Mouse (Mus musculus) neural tube, embryonic 14.5 days (tissue): ENCODE measurements around the gene Cdk12. TPM values are rescaled to one million over a fixed set of nuclear protein-coding genes. Genes with fewer than 3 reads are reported as not detected.
A peak's percentile ranks its signal among the peaks of the same experiment; 100 is the strongest.

Source experiments
- ATAC-seq: fragments of 200-750 bp; cut with Nextera tagmentation; 2 replicates; pipeline ENCODE4 v1.8.0; 2017; ENCODE audit warnings: low read depth, mild to moderate bottlenecking, moderate TSS enrichment, moderate library complexity
- H3K27ac ChIP-seq: fragments of 300-500 bp; sonication (generic); 2 replicates; pipeline ENCODE4 v1.5.1; 2014; ENCODE audit warnings: low read depth, mild to moderate bottlenecking, control low read depth, low read length, moderate library complexity, mixed read lengths
- H3K27me3 ChIP-seq: fragments of 300-500 bp; sonication (generic); 2 replicates; pipeline ENCODE4 v1.6.1; 2014; ENCODE audit warnings: low read length; ENCODE audit not compliant: control insufficient read depth, insufficient read depth
- H3K36me3 ChIP-seq: fragments of 300-500 bp; sonication (generic); 2 replicates; pipeline ENCODE4 v1.6.1; 2014; ENCODE audit warnings: low read length, mixed read lengths; ENCODE audit not compliant: control insufficient read depth, insufficient read depth
- H3K4me1 ChIP-seq: fragments of 300-500 bp; sonication (generic); 2 replicates; pipeline ENCODE4 v1.6.1; 2014; ENCODE audit warnings: low read length; ENCODE audit not compliant: control insufficient read depth, insufficient read depth
- H3K4me2 ChIP-seq: fragments of 300-500 bp; sonication (generic); 2 replicates; pipeline ENCODE4 v1.6.1; 2014; ENCODE audit warnings: mild to moderate bottlenecking, low read depth, low read length, control low read depth
- H3K4me3 ChIP-seq: fragments of 300-500 bp; sonication (generic); 2 replicates; pipeline ENCODE4 v1.5.1; 2014; ENCODE audit warnings: low read depth, low read length, control low read depth, mixed read lengths
- H3K9ac ChIP-seq: fragments of 300-500 bp; sonication (generic); replicated peaks from 2 replicates; pipeline ENCODE4 v1.6.1; 2014; ENCODE audit warnings: low read depth, mild to moderate bottlenecking, control low read depth, low read length, mixed read lengths
- H3K9me3 ChIP-seq: fragments of 300-500 bp; sonication (generic); 2 replicates; pipeline ENCODE4 v1.6.1; 2016; ENCODE audit warnings: low read length; ENCODE audit not compliant: control insufficient read depth
- WGBS: fragments of 180-500 bp; shearing (Covaris S2); extraction: QIAGEN DNeasy Blood & Tissue Kit; methylation state at CpG from one replicate; pipeline ENCODE4 v1.1.7; 2014; 5-methylcytosine and 5-hydroxymethylcytosine counted together
- polyA plus RNA-seq: library from polyadenylated mRNA; unstranded; fragments of >200 nt; fragmentation: Nextera tagmentation; extraction: Ambion mirVana; gene quantifications from 2 replicates; pipeline ENCODE4 v1.2.1, GENCODE M21; 2014

Gene Cdk12
- polyA plus RNA-seq, 1 experiment from 2014 or later, result 11.3 TPM

DNA sequence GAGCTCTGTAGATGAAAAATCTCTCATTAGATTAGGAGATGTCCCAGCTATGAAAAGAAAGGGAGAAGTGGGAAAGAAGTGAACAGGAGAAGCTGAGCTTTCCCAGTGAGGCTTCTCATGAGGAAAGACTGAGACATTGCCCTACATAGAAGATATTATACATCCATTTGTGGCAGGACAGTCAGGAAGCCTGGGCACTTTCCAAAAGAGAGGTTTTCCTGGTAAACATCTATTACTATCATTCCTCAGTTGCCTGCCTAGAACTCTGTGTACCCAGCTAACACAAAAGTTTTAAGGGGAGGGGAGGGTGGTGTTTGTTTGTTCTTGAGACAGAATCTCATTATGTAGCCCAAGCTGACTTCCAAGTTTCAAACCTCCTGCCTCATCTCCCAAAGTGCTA is 67.6 kb downstream of the Cdk12 start:
- Histone ChIP-seq H3K9me3 (no peaks in the 10 kb centered on the region), H3K9ac (no peak overlapping the region), H3K4me2 (no peak overlapping the region), H3K27me3 (no peaks in the 10 kb centered on the region), H3K27ac (no peak overlapping the region), H3K4me3 (no peak overlapping the region), H3K4me1 (peaks cover 17% of the 10 kb centered on the region), H3K36me3 (peaks cover 12% of the 10 kb centered on the region; the same call in 1 of the 2 replicates)
- no peak for ATAC-seq

DNA sequence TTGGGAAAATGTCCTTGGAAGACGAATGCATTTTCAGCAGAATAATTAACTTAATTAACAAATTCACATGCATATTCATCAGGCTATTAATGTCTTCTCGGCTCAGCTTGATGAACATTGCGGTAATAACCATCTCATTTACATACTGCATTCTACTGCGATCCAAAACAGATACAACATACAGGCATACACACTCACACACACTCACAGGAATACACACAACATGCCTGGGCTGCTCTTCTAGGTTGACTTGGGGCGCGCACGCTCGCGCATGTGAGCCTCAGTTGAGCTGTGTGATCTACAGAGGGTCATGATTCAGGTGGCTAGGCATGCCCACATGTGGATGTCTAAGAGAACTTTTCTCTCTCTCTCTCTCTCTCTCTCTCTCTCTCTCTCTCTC is 80.9 kb downstream of the Cdk12 start:
- H3K27me3 ChIP-seq, result no peaks in the 10 kb centered on the region

DNA sequence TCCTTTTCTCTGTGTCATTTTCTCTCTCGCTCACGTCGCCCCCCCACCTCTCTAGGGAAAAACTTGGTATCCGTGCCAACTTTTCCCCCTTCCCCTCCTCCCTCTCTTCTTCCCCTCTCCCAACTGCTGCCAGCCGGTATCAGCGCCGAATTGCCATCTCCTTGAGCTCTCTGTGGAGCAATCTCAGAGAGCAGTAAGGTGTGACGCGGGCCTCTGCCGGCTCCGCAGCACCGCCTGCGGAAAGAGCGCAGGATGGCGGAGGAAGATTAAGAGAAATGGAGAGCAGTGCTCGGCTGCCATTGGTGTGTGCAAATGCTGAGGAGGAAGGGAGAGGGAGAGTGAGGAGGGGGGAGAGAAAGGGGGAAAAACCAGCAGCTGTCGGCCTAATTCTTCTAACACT is 81.4 kb downstream of the Cdk12 start:
- Histone ChIP-seq H3K27me3 (no peaks in the 10 kb centered on the region), H3K9ac (no peak overlapping the region), H3K27ac (peak overlapping the region; percentile 84), H3K4me3 (no peak overlapping the region), H3K9me3 (no peaks in the 10 kb centered on the region), H3K4me1 (peaks cover 14% of the 10 kb centered on the region), H3K36me3 (no peaks in the 10 kb centered on the region), H3K4me2 (peak overlapping the region; percentile 31; the same call in 1 of the 2 replicates)
- 1% methylated on average over 15 of the region's 17 CpGs for WGBS
- ATAC-seq, result peak; percentile 92

More for the DNA sequence above, 80.9 kb downstream of the Cdk12 start:
- Histone ChIP-seq H3K4me1 (peaks cover 14% of the 10 kb centered on the region), H3K4me3 (no peak overlapping the region), H3K36me3 (no peaks in the 10 kb centered on the region), H3K27ac (peak overlapping the region; percentile 72), H3K4me2 (peak overlapping the region; percentile 19; the same call in 1 of the 2 replicates), H3K9ac (no peak overlapping the region), H3K9me3 (no peaks in the 10 kb centered on the region)
- 17% methylated on average over 9 of the region's 9 CpGs for WGBS
- peak; percentile 71 for ATAC-seq

DNA sequence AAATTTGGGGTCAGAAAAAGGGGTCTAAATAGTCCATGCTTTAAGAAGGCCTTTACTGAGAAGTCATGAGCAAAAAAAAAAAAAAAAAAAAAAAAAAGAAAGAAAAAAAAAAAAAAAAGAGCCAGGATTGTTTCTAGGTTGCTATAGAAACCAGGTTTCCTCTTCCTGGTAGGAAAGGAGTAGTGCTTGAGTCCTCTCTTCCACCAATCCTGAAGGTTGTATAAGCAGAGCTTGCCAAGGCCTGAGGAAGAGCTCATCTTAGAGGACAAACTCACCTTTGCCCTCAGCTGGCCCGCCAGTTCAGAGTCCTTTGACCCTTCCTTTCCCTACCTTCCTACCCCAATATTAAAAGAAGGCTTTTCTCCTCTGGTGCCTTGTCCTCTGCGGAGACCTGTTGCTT is 82.5 kb downstream of the Cdk12 start:
- no peak for ATAC-seq
- no peaks in the 10 kb centered on the region for H3K36me3 ChIP-seq
- H3K4me1 ChIP-seq, result peaks cover 21% of the 10 kb centered on the region
- no peaks in the 10 kb centered on the region for H3K9me3 ChIP-seq
- 58% methylated on average over 2 of the region's 2 CpGs for WGBS
- no peaks in the 10 kb centered on the region for H3K27me3 ChIP-seq
- H3K4me3 ChIP-seq, result no peak overlapping the region
- H3K27ac ChIP-seq, result no peak overlapping the region
- no peak overlapping the region for H3K9ac ChIP-seq
- no peak overlapping the region for H3K4me2 ChIP-seq

DNA sequence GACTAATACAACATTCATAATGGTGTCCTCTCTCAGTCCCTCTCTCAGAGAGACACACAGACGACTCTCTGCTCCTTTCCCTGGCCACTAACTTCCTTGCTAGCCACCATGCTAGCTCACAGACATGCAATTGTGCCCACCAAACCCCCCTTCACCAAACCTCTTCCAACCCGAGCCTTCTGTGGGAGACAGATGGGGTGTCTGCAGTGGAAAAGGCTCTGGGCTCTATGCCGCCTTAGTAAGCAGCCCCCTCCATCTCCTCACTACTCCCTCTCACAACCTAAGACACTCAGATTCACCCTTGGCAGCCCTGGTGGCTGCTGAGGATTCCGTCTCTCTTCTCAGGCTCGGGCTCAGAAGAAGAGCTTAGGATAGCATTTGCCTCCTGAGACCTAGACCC is 84.7 kb downstream of the Cdk12 start:
- Histone ChIP-seq H3K27ac (peak overlapping the region; percentile 34; the same call in 1 of the 2 replicates), H3K4me2 (no peak overlapping the region), H3K9me3 (no peaks in the 10 kb centered on the region), H3K36me3 (no peaks in the 10 kb centered on the region), H3K9ac (no peak overlapping the region), H3K4me3 (no peak overlapping the region), H3K27me3 (no peaks in the 10 kb centered on the region), H3K4me1 (peaks cover 27% of the 10 kb centered on the region)
- WGBS, result 36% methylated on average over 5 of the region's 5 CpGs
- ATAC-seq, result no peak

DNA sequence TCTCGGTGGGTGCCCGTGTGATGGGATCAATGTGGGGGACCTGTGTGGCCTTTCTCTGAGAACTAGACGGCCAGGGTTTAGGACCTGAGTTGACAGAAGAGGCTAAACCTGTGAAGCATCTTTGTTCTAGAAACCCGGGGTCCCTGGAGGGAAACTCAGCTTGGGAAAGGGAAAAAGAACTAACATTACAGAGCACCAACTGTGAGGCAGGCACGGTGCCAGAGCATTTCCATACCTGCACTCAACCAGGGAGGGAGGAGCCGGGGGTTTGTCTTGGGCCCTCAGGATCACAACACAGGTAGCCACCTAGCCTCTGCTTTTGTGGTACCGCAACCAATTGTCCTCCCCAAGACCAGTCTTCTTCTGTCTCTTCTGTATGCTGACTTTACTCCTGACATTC is 85.1 kb downstream of the Cdk12 start:
- Histone ChIP-seq H3K36me3 (no peaks in the 10 kb centered on the region), H3K4me1 (peaks cover 24% of the 10 kb centered on the region), H3K27ac (peak overlapping the region; percentile 34; the same call in 1 of the 2 replicates), H3K4me3 (no peak overlapping the region), H3K27me3 (no peaks in the 10 kb centered on the region), H3K9ac (no peak overlapping the region), H3K4me2 (no peak overlapping the region), H3K9me3 (no peaks in the 10 kb centered on the region)
- WGBS, result 54% methylated on average over 7 of the region's 7 CpGs
- ATAC-seq, result no peak

DNA sequence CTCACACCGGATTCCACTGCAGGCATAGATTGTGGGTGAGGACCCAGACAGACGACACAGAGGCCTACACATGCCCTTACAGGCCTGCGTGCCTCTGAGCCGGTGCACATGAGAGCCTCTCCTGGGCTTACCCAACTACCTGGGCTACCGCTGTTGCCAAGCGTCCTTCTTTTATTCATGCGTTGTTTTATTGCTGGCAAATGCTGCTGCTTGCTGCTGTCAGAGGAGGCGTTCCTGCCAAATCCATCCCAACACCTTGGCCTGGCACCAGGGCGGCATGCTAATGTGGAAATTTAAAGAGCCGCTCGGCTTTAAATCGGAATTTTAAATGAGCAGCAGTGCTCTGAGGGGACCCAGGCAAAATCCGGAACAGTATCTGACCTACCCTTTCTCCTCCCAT is 87.0 kb downstream of the Cdk12 start:
- H3K4me1 ChIP-seq, result peaks cover 22% of the 10 kb centered on the region
- H3K9me3 ChIP-seq, result no peaks in the 10 kb centered on the region
- 26% methylated on average over 13 of the region's 13 CpGs for WGBS
- H3K4me2 ChIP-seq, result no peak overlapping the region
- no peak for ATAC-seq
- H3K27me3 ChIP-seq, result no peaks in the 10 kb centered on the region
- no peak overlapping the region for H3K4me3 ChIP-seq
- 0 out of 2 replicates have a peak overlapping the region, but pooled peaks have one; percentile 22 for H3K27ac ChIP-seq
- H3K36me3 ChIP-seq, result no peaks in the 10 kb centered on the region
- H3K9ac ChIP-seq, result no peak overlapping the region

DNA sequence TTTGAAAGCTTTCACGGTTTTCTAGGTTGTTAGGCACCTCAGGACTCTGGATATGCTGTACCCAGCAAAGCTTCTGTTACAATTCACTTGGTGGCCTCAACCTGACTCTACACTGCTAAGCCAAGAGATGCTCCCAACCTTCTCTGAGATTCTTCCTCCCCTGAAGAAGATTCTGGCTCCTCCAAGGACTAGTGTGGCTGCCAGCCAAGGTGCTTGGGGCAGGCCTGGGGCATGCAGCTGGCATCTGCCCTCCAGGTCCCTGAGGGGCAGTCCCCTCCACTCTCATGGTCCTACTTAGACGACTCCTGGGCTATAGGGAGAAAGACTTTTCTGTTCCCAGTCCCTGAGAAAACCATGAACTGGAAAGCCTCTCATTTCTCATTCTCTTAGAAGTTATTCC is 88.0 kb downstream of the Cdk12 start:
- Histone ChIP-seq H3K9me3 (no peaks in the 10 kb centered on the region), H3K36me3 (no peaks in the 10 kb centered on the region), H3K4me3 (no peak overlapping the region), H3K9ac (no peak overlapping the region), H3K27me3 (no peaks in the 10 kb centered on the region), H3K4me1 (peaks cover 24% of the 10 kb centered on the region), H3K4me2 (no peak overlapping the region), H3K27ac (no peak overlapping the region)
- ATAC-seq, result no peak
- WGBS, result 68% methylated on average over 2 of the region's 2 CpGs

DNA sequence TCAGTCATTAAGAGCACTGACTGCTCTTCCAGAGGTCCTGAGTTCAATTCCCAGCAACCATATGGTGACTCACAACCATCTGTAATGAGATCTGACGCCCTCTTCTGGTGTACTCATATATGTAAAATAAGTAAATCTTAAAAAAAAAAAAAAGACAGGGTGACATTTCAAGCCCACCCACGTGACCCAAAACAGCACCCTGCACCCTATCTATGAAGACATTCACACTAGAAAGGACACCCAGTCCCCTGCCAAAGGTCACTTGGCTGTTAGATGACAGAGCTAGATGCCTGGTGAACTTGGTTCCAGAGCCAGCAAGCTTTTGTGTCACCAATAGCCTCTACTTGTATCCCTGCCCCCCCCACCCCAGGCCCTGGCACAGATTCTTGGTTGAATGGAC is 90.2 kb downstream of the Cdk12 start:
- H3K27ac ChIP-seq, result no peak overlapping the region
- H3K36me3 ChIP-seq, result no peaks in the 10 kb centered on the region
- ATAC-seq, result no peak
- H3K4me3 ChIP-seq, result no peak overlapping the region
- H3K27me3 ChIP-seq, result no peaks in the 10 kb centered on the region
- H3K4me1 ChIP-seq, result peaks cover 33% of the 10 kb centered on the region
- H3K9ac ChIP-seq, result no peak overlapping the region
- H3K4me2 ChIP-seq, result no peak overlapping the region
- WGBS, result 59% methylated on average over 2 of the region's 2 CpGs
- H3K9me3 ChIP-seq, result no peaks in the 10 kb centered on the region
